Mouse (Mus musculus) gastrocnemius, adult 18-20 months (tissue): ENCODE results near the gene Cat. TPM values are rescaled to one million over a fixed set of nuclear protein-coding genes. Genes with fewer than 3 reads are reported as not detected.

Experiments
- DNase-seq: peaks from one replicate; pipeline ENCODE4 v3.0.0; 2021; ENCODE audit warnings: low spot score
- total RNA-seq, 2 experiments: library from RNA; stranded (reverse); gene quantifications; 2 replicates each; pipeline ENCODE4 v1.2.3; 2021

The Cat gene
- total RNA-seq, 2 experiments from 2014 or later = 114 to 125 TPM

GRCm38 (mm10) chr2:103478326-103478725 is 6.6 kb downstream of the Cat start:
- DNase-seq = no peak

GRCm38 (mm10) chr2:103477456-103477855 is 7.5 kb downstream of the Cat start:
- no peak for DNase-seq

GRCm38 (mm10) chr2:103476657-103477056 is 8.3 kb downstream of the Cat start:
- no peak for DNase-seq

GRCm38 (mm10) chr2:103476180-103476579 is 8.8 kb downstream of the Cat start:
- DNase-seq = no peak

- no peak for DNase-seq
Observed at GRCm38 (mm10) chr2:103473362-103473761, 11.6 kb downstream of the Cat start.

- no peak for DNase-seq
Observed at GRCm38 (mm10) chr2:103466984-103467588, 17.9 kb downstream of the Cat start.

GRCm38 (mm10) chr2:103466272-103466671 is 18.7 kb downstream of the Cat start:
- no peak for DNase-seq

GRCm38 (mm10) chr2:103465429-103465828 is 19.5 kb downstream of the Cat start:
- no peak for DNase-seq

- no peak for DNase-seq
Observed at GRCm38 (mm10) chr2:103464524-103464923, 20.4 kb downstream of the Cat start.

- DNase-seq = no peak
Observed at GRCm38 (mm10) chr2:103462746-103463145, 22.2 kb downstream of the Cat start.

- no peak for DNase-seq
Observed at GRCm38 (mm10) chr2:103461743-103462142, 23.2 kb downstream of the Cat start.

GRCm38 (mm10) chr2:103461210-103461609 is 23.8 kb downstream of the Cat start:
- DNase-seq = no peak

- DNase-seq = no peak
Observed at GRCm38 (mm10) chr2:103459069-103459468, 25.9 kb downstream of the Cat start.

GRCm38 (mm10) chr2:103457628-103458027 is 27.3 kb downstream of the Cat start:
- DNase-seq = no peak

GRCm38 (mm10) chr2:103457048-103457447 is 27.9 kb downstream of the Cat start:
- no peak for DNase-seq

- peak; percentile 81 for DNase-seq
Observed at GRCm38 (mm10) chr2:103456646-103457045, 28.3 kb downstream of the Cat start.

- no peak for DNase-seq
Observed at GRCm38 (mm10) chr2:103455748-103456147, 29.2 kb downstream of the Cat start.

- DNase-seq = no peak
Observed at GRCm38 (mm10) chr2:103452550-103452949, 32.4 kb downstream of the Cat start.

- no peak for DNase-seq
Observed at GRCm38 (mm10) chr2:103450267-103450666, 34.7 kb downstream of the Cat start.

- DNase-seq = no peak
Observed at GRCm38 (mm10) chr2:103449813-103450212, 35.1 kb downstream of the Cat start.

GRCm38 (mm10) chr2:103448947-103449560 is 35.9 kb downstream of the Cat start:
- no peak for DNase-seq

- DNase-seq = no peak
Observed at GRCm38 (mm10) chr2:103446326-103446725, 38.6 kb downstream of the Cat start.

GRCm38 (mm10) chr2:103445776-103446175 is 39.2 kb downstream of the Cat start:
- peak; percentile 40 for DNase-seq
